8 mouse cellular contexts compared by ENCODE assay signal in the genomic region with DNA sequence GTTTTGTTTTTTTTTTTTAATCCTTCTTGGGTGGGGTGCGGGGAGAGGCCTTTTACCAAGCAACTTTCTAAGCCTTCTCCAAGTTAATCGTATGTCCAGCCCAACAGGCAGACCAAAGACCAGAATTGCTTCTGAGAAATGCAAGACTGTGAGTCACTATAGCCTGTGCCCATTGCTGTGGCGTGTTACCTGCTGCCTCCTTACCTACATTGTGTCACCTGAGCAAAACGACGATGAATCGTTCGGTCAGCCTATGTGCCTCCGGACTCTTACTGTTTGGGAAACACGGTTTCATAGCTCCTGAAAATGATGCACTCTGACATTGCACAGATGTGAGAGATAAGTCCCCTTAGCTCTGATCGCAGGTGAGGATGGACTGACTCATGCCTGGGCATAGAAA. TPM values are rescaled to one million over a fixed set of nuclear protein-coding genes. Genes with fewer than 3 reads are reported as not detected.
DNase-seq lines count a peak whose midpoint lies in the region; ATAC-seq and TF ChIP-seq lines count a peak whose summit lies in the region.

No protein-coding gene starts in this region.

- no peak for TF ChIP-seq CTCF in lung, embryonic 14.5 days (IDR thresholded peaks at IDR 0.05; ENCODE audit: low read depth)
- no peak for TF ChIP-seq CTCF in intestine, postnatal 0 days (IDR thresholded peaks at IDR 0.05; ENCODE audit: low read depth)

- H3K4me2 ChIP-seq in lung, embryonic 14.5 days, result peak overlapping the region; percentile 76
- peak overlapping the region; percentile 93 for H3K4me2 ChIP-seq in forebrain, embryonic 12.5 days
- peak overlapping the region; percentile 84 for H3K4me2 ChIP-seq in intestine, postnatal 0 days (replicated peaks; ENCODE audit: low read depth)
- H3K4me2 ChIP-seq in neural tube, embryonic 15.5 days, result peak overlapping the region; percentile 98

- DNase-seq in lung, embryonic 14.5 days, result peak; percentile 13
- no peak for DNase-seq in lung, postnatal 14 days
- DNase-seq in layer of hippocampus, adult 9-10 months (ENCODE audit: low spot score), result no peak
- no peak for DNase-seq in layer of hippocampus, postnatal 36 days
- no peak for DNase-seq in thymus, postnatal 25 days

- H3K9me3 ChIP-seq in lung, embryonic 14.5 days (ENCODE audit: low read depth, low read length), result no peaks in the 10 kb centered on the region
- no peaks in the 10 kb centered on the region for H3K9me3 ChIP-seq in forebrain, embryonic 12.5 days
- no peaks in the 10 kb centered on the region for H3K9me3 ChIP-seq in intestine, postnatal 0 days (ENCODE audit: control insufficient read depth)
- no peaks in the 10 kb centered on the region for H3K9me3 ChIP-seq in neural tube, embryonic 15.5 days (replicated peaks)

- H3K27me3 ChIP-seq in lung, embryonic 14.5 days (ENCODE audit: insufficient read depth, low read length), result no peaks in the 10 kb centered on the region
- H3K27me3 ChIP-seq in forebrain, embryonic 12.5 days, result peaks cover 18% of the 10 kb centered on the region
- H3K27me3 ChIP-seq in intestine, postnatal 0 days (replicated peaks; ENCODE audit: control insufficient read depth, insufficient read depth, low read length), result no peaks in the 10 kb centered on the region
- H3K27me3 ChIP-seq in neural tube, embryonic 15.5 days (replicated peaks), result peaks cover 22% of the 10 kb centered on the region

- peak overlapping the region; percentile 83 for H3K4me3 ChIP-seq in lung, embryonic 14.5 days (ENCODE audit: low read depth, low read length)
- H3K4me3 ChIP-seq in forebrain, embryonic 12.5 days (replicated peaks), result no peak overlapping the region; the same call in 1 of the 2 replicates
- peak overlapping the region; percentile 91 for H3K4me3 ChIP-seq in intestine, postnatal 0 days (ENCODE audit: low read depth, low read length)
- peak overlapping the region; percentile 82; the same call in 1 of the 2 replicates for H3K4me3 ChIP-seq in neural tube, embryonic 15.5 days (replicated peaks)

- peaks cover 3% of the 10 kb centered on the region; the same call in 1 of the 2 replicates for H3K4me1 ChIP-seq in lung, embryonic 14.5 days (ENCODE audit: insufficient read depth)
- H3K4me1 ChIP-seq in forebrain, embryonic 12.5 days, result peaks cover 16% of the 10 kb centered on the region
- H3K4me1 ChIP-seq in intestine, postnatal 0 days (replicated peaks; ENCODE audit: control insufficient read depth, insufficient read depth, low read length), result 0 out of 2 replicates have a peak, but pooled peaks cover 3% of the 10 kb centered on the region
- peaks cover 18% of the 10 kb centered on the region for H3K4me1 ChIP-seq in neural tube, embryonic 15.5 days

- WGBS in lung, embryonic 14.5 days, result 11% methylated on average over 10 of the region's 10 CpGs
- WGBS in forebrain, embryonic 12.5 days, result 6% methylated on average over 10 of the region's 10 CpGs
- 12% methylated on average over 10 of the region's 10 CpGs for WGBS in intestine, postnatal 0 days
- WGBS in neural tube, embryonic 15.5 days, result 13% methylated on average over 10 of the region's 10 CpGs

- no peaks in the 10 kb centered on the region for H3K36me3 ChIP-seq in lung, embryonic 14.5 days (ENCODE audit: insufficient read depth)
- no peaks in the 10 kb centered on the region for H3K36me3 ChIP-seq in forebrain, embryonic 12.5 days (replicated peaks)
- no peaks in the 10 kb centered on the region for H3K36me3 ChIP-seq in intestine, postnatal 0 days (ENCODE audit: control insufficient read depth, insufficient read depth)
- no peaks in the 10 kb centered on the region for H3K36me3 ChIP-seq in neural tube, embryonic 15.5 days

- H3K9ac ChIP-seq in lung, embryonic 14.5 days, result no peak overlapping the region
- H3K9ac ChIP-seq in forebrain, embryonic 12.5 days, result no peak overlapping the region
- H3K9ac ChIP-seq in intestine, postnatal 0 days (ENCODE audit: low read depth, low read length), result 0 out of 2 replicates have a peak overlapping the region, but pooled peaks have one; percentile 51
- no peak overlapping the region for H3K9ac ChIP-seq in neural tube, embryonic 15.5 days (replicated peaks)

- H3K27ac ChIP-seq in lung, embryonic 14.5 days (ENCODE audit: low read depth), result no peak overlapping the region
- H3K27ac ChIP-seq in forebrain, embryonic 12.5 days, result no peak overlapping the region
- H3K27ac ChIP-seq in intestine, postnatal 0 days (ENCODE audit: low read depth, low read length), result no peak overlapping the region; the same call in 1 of the 2 replicates
- H3K27ac ChIP-seq in neural tube, embryonic 15.5 days (replicated peaks), result no peak overlapping the region

- ATAC-seq in lung, embryonic 14.5 days (ENCODE audit: insufficient read depth), result no peak
- no peak for ATAC-seq in forebrain, embryonic 12.5 days (ENCODE audit: low FRiP score)
- no peak for ATAC-seq in intestine, postnatal 0 days
- ATAC-seq in neural tube, embryonic 15.5 days (ENCODE audit: low FRiP score), result no peak

RNA-seq across cellular contexts. Expression of a gene that starts 1.0 kb away (rescaled TPM):
- polyA plus RNA-seq in lung, embryonic 14.5 days (2014; fragmentation: Nextera tagmentation; extraction: Ambion mirVana), result 25.5 and 27.4 TPM in 2 replicates
- polyA plus RNA-seq in forebrain, embryonic 12.5 days (2016; fragmentation: Nextera tagmentation; extraction: Ambion mirVana), result 13.3 and 13.4 TPM in 2 replicates
- polyA plus RNA-seq in intestine, postnatal 0 days (2015; fragmentation: Nextera tagmentation; extraction: Ambion mirVana), result 11.9 and 12.3 TPM in 2 replicates
- polyA plus RNA-seq in neural tube, embryonic 15.5 days (2015; fragmentation: Nextera tagmentation; extraction: Ambion mirVana), result 2.9 and 3.3 TPM in 2 replicates
- 1 to 10 TPM; 2.1 to 2.4 TPM for total RNA-seq in layer of hippocampus, postnatal 36 days (2021)
